Mouse (Mus musculus) ES-E14 (cell line): ENCODE results near the gene Zcchc7.

Experiments
- MAFK ChIP-seq: IDR thresholded peaks from 2 replicates; pipeline ENCODE4 v1.6.1; 2014; ENCODE audit warnings: mild to moderate bottlenecking, low read depth, low read length, inconsistent platforms; ENCODE audit not compliant: insufficient read depth
- ZC3H11A ChIP-seq: IDR thresholded peaks from 2 replicates; pipeline ENCODE4 v1.6.1; 2012; ENCODE audit warnings: low read depth, mild to moderate bottlenecking, inconsistent platforms, low read length, borderline replicate concordance
- ZNF384 ChIP-seq: IDR thresholded peaks from 2 replicates; pipeline ENCODE4 v1.6.1; 2012; ENCODE audit warnings: low read depth, low read length, inconsistent platforms

GRCm38 (mm10) chr4:44721237-44721636 is 34.4 kb upstream of the Zcchc7 start:
- TF ChIP-seq MAFK (no peak), ZNF384 (no peak), ZC3H11A (no peak)
